Mouse (Mus musculus) lung, postnatal 10 days (tissue): Measurements from ENCODE around the gene Fyn.

Source experiments
- DNase-seq: peaks from one replicate; pipeline ENCODE4 v3.0.0; 2021

Gene Fyn

GRCm38 (mm10) chr10:39445870-39446269 lies 77.2 kb downstream of the Fyn start:
- no peak for DNase-seq

GRCm38 (mm10) chr10:39446706-39447105 lies 78.1 kb downstream of the Fyn start:
- DNase-seq: no peak

- peak; percentile 21 for DNase-seq
Observed at GRCm38 (mm10) chr10:39449179-39449578, 80.5 kb downstream of the Fyn start.

GRCm38 (mm10) chr10:39450356-39450755 lies 81.7 kb downstream of the Fyn start:
- DNase-seq: peak; percentile 14

GRCm38 (mm10) chr10:39451065-39451464 lies 82.4 kb downstream of the Fyn start:
- DNase-seq: peak; percentile 76

DNA sequence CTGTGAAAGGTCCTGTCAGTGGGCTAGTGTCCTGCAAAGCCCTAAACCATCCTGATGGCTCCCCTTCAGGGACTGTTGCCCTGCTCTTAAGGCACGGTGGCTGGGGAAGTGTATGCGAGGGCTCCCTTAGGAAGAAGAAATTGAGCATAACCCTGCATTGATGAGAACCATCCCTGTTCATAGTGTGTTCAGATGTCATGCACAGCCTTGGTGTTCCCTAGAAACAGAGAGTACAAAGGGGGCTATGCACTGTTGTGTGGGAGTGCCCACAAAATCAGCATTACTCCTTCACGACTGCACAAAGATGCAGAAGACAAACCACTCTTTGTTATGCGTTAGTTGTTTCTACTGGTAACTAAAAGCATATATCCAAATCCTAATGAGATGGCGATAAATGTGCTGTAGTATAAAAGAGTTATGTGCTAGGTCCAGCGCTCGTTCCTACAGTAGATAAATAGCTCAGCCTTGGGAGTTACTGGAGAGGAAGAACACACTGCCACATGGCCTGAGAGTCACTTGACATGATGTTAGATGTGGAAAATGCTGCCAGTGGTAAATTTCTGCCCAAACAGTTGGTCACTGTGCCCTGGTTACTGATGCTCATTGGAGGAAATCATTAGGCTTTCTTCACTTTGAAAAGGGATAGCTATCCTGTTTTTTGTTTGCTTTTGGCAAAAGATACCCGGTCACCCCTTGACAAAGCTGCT lies 83.4 kb downstream of the Fyn start:
- no peak for DNase-seq

DNA sequence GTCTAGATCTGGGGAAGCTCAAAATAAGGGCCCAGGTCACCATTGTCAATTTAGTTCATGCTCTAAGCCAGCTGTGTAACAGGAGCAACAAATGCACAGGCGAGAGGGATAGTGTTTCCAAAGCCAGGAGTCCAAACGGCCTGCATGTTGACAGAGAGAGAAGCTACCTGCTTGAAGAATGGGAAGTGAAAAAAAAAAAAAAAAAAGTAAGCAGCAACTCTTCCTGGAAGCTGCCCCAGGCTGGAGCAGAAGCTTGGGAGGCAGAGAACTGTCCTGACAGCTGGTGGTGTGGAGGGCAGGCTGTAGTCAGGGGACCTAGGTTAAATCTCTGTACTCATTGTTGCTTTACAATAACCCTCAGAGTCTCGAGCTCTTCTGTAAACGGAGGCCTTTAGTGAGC lies 86.7 kb downstream of the Fyn start:
- no peak for DNase-seq

DNA sequence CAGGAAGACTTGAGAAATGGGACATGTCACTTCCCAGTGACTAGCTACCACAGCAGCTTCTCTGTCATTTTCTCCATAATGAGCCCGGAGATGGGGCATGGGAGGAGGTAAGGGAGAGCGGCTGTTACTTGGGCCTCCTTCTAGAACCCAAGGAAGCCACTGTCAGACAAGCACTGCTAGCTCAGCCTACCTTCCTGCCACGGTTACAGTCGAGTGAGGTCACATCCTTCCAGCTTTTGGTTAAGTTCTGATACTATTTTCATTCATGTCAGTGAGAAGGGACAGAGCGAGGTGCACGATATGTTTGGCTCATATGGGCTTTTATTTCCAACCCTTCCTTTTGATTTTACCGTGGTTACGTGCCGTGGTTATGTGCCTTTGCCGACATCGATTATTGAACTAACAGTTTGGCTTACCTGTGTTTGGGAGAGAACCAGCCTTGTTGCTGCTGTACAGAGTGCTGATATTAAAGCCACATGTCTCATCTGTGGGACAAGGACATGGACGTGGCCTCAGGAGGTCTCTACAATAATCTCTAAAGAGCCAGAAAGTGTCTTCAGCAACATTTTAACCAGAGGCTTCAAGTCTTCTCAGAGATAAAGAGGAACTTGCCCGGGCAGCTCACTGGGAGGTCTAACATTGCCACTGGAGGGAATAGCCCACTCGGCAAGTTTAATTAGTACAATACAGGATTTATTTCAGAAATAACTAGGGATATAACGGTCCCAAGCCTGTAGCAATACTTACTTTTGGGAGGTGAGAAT lies 87.4 kb downstream of the Fyn start:
- DNase-seq: no peak

DNA sequence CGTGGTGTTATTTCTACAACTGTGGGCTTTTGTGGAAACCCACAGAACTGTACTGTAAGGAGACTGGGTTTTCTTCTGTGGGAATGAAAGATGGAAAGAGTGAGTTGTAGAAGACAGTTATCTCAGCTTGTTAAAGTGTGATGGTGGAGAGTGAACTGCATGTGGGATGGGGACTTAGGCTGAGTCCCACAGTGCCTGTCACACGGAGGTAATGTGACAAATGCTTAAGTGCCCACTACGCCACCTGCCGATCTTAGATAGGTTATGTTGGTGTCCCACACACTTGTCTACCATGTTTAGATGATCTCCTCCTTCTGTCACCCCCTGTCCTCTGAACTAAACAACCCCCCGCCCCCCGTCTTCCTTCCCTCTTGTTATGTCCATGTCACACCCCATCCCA lies 88.1 kb downstream of the Fyn start:
- DNase-seq: no peak

DNA sequence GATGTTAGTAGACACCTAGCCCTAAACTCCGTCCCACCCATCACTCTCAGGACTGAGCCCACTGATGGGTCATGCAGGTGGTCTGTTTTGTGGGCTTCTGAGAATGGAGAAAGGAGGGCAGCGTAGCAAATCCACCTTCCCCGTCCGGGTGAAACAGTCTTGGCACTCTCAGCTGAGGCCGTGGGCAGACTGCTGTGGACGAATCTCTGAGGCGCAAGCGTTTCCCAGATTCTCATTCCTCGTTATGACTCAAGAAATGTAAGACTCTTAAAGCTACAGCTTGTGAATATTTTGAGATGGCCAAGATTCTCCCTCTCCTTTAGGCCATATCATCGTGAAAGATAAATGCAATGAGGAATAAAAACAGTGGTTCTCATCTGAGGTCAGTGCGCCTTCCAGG lies 88.6 kb downstream of the Fyn start:
- DNase-seq: no peak

DNA sequence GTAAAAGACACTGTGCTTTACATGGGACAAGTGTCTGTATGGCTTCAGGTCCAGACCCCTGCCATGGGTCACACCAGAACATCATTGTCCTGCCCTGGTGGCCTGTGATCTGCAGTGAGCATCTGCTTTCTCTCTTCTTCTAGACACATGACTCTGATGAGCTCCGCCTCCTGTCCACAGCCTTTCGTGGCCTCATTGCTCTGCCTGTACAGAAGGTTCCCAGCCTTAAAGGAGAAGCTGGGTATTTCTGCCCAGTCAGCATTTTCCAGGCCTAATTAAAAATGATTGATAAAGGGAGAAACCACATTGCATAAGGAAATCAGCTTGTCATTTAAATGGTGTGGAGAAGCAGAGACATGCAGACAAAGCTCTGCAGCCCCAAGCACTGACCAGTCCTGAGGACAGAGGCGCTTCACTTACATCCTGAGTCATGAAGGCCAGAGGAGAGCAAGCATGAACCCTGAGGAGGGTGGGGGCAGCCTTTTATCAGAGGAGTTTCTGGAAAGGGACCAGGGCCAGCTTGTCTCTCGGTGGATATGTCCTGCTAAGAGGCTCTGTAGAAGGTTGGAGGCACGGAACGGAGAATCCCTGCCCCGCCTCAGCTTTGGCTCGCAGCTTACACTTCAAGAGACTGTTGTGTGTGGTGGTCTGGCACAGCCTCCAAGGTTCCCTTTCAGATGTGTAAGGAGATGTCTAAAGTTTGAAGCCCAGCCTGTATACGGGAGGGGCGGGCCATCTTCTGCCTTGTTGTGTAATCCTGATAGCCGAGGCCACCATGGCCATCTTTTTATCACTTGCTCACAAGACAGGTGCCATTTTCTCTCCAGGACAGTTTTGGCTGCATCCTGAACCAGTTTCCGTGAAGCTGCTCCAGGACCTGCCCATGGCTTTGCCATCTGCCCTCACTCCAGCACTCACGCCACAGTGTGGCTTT lies 90.4 kb downstream of the Fyn start:
- DNase-seq: peak; percentile 45

- peak; percentile 45 for DNase-seq
Observed at GRCm38 (mm10) chr10:39460621-39461020, 92.0 kb downstream of the Fyn start.

DNA sequence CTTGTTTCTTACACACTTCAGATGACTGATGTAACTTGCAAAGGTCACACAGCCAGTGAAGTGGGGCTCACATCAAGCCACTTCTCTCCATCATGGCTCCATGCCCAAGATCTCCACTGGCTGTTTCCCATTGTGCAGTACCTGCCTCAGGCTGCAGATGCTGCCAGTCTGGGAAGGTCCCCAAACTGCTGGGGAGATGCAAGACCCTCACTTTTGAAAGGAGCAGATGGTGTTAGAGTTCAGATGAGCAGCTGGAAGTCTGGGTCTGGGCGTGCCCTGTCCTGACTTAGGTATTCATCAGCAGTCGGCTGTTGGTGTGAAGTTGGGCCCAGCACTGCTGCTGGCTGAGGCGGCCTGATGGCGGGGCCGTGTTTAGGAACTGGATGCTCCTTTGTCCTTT lies 93.3 kb downstream of the Fyn start:
- no peak for DNase-seq

- peak; percentile 17 for DNase-seq
Observed at GRCm38 (mm10) chr10:39462711-39463110, 94.1 kb downstream of the Fyn start.

GRCm38 (mm10) chr10:39464383-39464782 lies 95.7 kb downstream of the Fyn start:
- no peak for DNase-seq

GRCm38 (mm10) chr10:39467317-39467716 lies 98.7 kb downstream of the Fyn start:
- peak; percentile 89 for DNase-seq

GRCm38 (mm10) chr10:39467821-39468220 lies 99.2 kb downstream of the Fyn start:
- no peak for DNase-seq

- DNase-seq: no peak
Observed at GRCm38 (mm10) chr10:39468576-39468975, 99.9 kb downstream of the Fyn start.

DNA sequence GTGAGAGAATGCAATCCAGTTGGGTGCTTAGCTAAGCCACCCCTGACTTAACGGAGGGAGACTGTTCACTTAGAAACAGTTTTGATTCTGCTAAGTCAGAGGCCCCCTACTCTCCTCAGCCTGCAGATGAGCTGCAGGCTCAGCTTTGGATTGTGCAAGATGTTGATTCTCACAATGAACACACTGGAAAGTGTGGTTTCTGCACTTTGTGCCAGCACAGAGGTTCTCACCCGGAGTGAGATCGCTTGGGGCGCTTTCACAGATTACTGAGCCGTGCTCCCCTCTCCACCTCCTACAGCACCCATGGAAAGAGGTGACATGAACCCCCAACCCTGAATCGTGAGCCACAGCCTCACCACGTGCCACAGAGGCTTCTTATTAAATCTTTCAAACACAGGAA lies 100.7 kb downstream of the Fyn start:
- DNase-seq: peak; percentile 36

GRCm38 (mm10) chr10:39470321-39470720 lies 101.7 kb downstream of the Fyn start:
- DNase-seq: peak; percentile 67

DNA sequence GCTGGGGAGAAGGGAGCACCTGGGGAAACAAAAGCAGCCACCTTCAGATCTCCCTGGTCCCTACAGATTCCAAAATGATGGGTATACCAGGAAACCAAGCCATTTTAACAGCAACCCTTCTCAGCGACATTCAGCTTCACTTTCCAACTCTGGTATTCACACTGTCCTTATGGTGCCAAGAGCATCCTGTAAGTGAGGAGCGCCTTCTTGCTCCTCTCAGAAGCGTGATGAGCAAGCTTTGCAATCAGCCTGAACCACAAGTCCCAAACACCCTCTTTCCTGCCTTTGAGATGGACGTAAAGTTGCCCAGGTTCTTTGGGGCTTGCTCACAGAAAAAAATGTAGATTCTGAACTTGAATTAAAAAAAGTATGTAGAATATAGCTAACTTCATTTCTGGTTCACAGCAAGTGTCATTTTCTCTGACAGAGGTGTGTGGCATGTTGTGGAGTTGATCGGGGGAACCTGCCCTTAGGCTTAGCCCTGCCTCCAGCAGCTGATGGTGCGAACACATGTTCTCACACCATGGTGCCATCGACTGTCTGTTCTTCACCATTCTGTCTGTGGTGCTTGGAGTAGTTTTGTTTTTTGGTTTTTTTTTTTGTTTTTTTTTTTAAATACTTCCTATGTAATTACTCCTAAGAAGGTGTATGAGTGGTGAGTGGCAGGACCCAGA lies 102.5 kb downstream of the Fyn start:
- no peak for DNase-seq

DNA sequence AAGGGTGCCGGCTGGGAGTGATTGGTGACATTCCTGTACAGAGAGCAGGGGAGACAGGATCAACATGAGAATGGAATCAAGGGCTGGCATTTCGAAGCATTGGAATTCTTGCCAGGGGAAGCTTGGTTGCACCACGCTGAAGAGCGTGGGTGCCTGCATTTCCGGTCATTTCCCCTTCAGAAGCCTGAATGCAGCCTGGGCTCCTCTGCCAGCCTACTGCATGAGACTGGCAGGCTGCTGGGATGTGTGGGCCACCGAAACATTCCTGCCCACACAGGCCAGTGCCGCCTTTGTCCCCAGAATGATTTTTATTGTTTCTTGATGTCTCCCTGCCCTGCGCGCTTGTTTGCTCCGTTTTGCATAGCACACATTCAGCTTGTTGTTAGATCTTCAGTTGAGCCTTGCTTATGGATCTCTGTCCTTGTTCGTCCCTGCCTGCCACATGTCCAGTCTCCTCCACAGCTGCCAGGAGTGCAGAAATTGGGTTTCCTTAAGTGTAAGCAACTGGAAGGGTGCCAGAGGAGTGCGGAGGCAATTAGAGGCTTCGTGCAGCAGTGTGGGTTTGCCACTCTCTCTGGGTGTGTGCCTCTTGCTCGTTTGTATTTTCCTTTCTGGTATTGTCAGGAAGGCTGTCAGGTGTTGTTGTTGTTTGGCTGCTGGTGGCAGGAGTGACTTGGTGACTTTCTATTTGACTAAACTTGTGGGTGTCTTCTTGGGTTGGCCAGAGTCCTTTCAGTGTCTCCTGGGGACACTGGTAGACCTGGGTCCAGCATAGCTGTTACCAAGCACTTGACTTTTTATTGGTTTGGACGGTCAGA lies 103.3 kb downstream of the Fyn start:
- peak; percentile 49 for DNase-seq
